Mouse (Mus musculus): Measurements from ENCODE around the gene H3f3a. TPM values are rescaled to one million over a fixed set of nuclear protein-coding genes. Genes with fewer than 3 reads are reported as not detected.
A peak's percentile ranks its signal among the peaks of the same experiment; 100 is the strongest.

The H3f3a gene
- polyA plus RNA-seq, 1 experiment from 2014 or later = 2,589 TPM

DNA sequence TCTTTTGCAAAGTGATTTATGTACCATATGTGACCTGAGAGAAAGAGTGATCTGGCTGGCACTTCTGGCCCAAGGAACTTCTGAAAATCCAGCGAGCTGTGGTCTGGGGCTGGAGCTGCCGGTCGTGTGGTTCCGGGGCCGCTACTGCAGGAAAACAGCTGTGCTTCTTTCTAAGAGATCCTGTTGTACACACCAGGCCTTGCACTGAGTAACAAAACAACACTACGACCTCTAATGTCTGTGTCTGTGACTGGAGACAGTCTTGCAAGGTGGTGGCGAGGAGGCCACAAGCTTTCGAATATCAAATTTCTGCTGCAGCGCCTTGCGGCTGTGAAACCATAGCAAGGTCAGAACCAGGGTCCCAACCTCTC is 36.5 kb downstream of the H3f3a start:
- Histone ChIP-seq H3K4me2 (replicated peaks; ENCODE audit: low read depth, low read length) (peak overlapping the region; percentile 99), H3K27ac (ENCODE audit: low read length) (peak overlapping the region; percentile 97), H3K4me3 (ENCODE audit: low read length) (peak overlapping the region; percentile 70), H3K9ac (replicated peaks; ENCODE audit: low read length) (peak overlapping the region; percentile 84), H3K27me3 (ENCODE audit: insufficient read depth, low read length) (no peaks in the 10 kb centered on the region), H3K4me1 (ENCODE audit: insufficient read depth, low read length) (peaks cover 31% of the 10 kb centered on the region), H3K9me3 (ENCODE audit: low read length) (no peaks in the 10 kb centered on the region), H3K36me3 (ENCODE audit: insufficient read depth, low read length) (no peaks in the 10 kb centered on the region)
- 2% methylated on average over 10 of the region's 10 CpGs for WGBS
- ATAC-seq (ENCODE audit: low FRiP score, low TSS enrichment) = peak; percentile 32; the same call in 1 of the 2 replicates

DNA sequence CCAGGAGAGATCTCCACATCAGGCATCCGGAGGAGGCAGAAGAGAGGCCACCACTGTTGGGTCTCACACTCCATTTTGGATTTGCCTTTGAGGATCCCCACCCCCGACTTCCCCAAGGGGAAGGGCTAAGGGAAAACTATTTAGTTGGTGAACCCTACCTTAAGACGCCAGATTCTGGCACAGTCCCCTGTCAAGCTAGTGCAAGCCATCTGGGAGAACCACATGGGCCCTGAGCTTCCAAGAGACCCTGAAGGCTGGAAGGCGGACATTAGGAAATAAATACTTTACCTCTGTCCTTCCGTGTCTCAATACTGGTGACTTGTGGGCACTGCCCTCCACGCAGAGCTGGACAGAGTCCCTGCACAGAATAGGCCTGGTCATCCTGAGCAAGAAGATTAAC is 37.2 kb downstream of the H3f3a start:
- H3K9me3 ChIP-seq (ENCODE audit: low read length) = no peaks in the 10 kb centered on the region
- no peaks in the 10 kb centered on the region for H3K27me3 ChIP-seq (ENCODE audit: insufficient read depth, low read length)
- H3K27ac ChIP-seq (ENCODE audit: low read length) = peak overlapping the region; percentile 44; the same call in 1 of the 2 replicates
- H3K36me3 ChIP-seq (ENCODE audit: insufficient read depth, low read length) = no peaks in the 10 kb centered on the region
- H3K4me1 ChIP-seq (ENCODE audit: insufficient read depth, low read length) = peaks cover 31% of the 10 kb centered on the region
- H3K9ac ChIP-seq (replicated peaks; ENCODE audit: low read length) = no peak overlapping the region
- no peak overlapping the region for H3K4me3 ChIP-seq (ENCODE audit: low read length)
- 71% methylated on average over 6 of the region's 6 CpGs for WGBS
- H3K4me2 ChIP-seq (replicated peaks; ENCODE audit: low read depth, low read length) = no peak overlapping the region
- no peak for ATAC-seq (ENCODE audit: low FRiP score, low TSS enrichment)

DNA sequence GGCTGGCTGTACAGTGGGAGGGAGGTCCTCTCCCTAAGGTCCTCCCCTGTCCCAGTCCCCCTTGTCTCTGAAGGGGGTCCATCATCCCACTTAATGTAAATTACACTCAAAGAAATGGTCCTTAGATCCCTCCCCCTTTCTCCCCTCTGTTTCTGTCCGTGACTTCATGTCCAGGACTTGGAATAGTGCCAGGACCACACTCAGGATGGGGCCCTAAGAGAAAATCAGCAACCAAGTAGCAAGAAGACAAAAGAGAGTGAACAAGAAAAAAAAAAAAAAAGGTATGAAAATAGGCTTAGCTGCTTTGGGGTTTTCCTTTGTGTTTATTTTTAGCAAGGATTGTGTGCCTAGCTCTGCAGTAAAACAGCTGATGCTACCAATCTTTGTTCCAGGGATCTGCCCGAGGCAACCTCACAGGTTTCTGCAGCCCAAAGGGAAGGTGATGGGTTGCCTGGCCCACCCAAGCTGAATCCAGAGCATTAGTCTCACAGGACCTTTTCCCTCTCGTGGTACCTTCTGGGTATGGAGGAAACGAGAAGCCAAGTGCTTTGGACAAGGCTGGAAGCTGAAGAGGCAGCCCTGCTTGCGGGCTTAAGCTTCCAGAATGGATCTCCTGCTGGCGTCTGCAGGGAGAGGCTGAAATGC is 37.8 kb downstream of the H3f3a start:
- H3K9me3 ChIP-seq (ENCODE audit: low read length) = no peaks in the 10 kb centered on the region
- H3K36me3 ChIP-seq (ENCODE audit: insufficient read depth, low read length) = no peaks in the 10 kb centered on the region
- H3K4me2 ChIP-seq (replicated peaks; ENCODE audit: low read depth, low read length) = no peak overlapping the region
- H3K27ac ChIP-seq (ENCODE audit: low read length) = peak overlapping the region; percentile 44; the same call in 1 of the 2 replicates
- H3K4me1 ChIP-seq (ENCODE audit: insufficient read depth, low read length) = peaks cover 31% of the 10 kb centered on the region
- no peak for ATAC-seq (ENCODE audit: low FRiP score, low TSS enrichment)
- H3K4me3 ChIP-seq (ENCODE audit: low read length) = no peak overlapping the region
- 48% methylated on average over 6 of the region's 6 CpGs for WGBS
- no peak overlapping the region for H3K9ac ChIP-seq (replicated peaks; ENCODE audit: low read length)
- H3K27me3 ChIP-seq (ENCODE audit: insufficient read depth, low read length) = no peaks in the 10 kb centered on the region

DNA sequence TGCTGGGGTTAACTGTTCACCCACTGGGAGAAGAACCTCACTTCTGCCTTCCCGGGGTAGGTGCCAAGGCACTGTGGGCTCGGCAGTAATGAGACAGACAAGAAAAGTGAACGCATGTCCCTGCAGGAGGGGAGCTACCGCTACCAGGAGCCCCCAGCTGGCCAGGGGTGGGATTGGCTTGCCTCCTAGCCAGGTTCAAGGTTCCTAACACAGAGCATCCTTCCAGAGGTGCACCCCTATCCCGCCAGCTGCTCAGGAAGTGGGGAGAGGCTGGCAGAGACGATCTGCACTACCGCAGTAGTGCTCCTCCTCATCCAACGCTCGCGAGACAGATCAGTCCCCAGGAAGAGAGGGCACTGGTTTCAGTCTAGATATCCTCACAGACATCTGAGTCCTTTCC is 38.4 kb downstream of the H3f3a start:
- Histone ChIP-seq H3K27me3 (ENCODE audit: insufficient read depth, low read length) (no peaks in the 10 kb centered on the region), H3K27ac (ENCODE audit: low read length) (no peak overlapping the region), H3K9ac (replicated peaks; ENCODE audit: low read length) (no peak overlapping the region), H3K4me2 (replicated peaks; ENCODE audit: low read depth, low read length) (no peak overlapping the region), H3K4me1 (ENCODE audit: insufficient read depth, low read length) (peaks cover 30% of the 10 kb centered on the region), H3K9me3 (ENCODE audit: low read length) (no peaks in the 10 kb centered on the region), H3K36me3 (ENCODE audit: insufficient read depth, low read length) (no peaks in the 10 kb centered on the region), H3K4me3 (ENCODE audit: low read length) (no peak overlapping the region)
- no peak for ATAC-seq (ENCODE audit: low FRiP score, low TSS enrichment)
- WGBS = 82% methylated on average over 10 of the region's 10 CpGs

DNA sequence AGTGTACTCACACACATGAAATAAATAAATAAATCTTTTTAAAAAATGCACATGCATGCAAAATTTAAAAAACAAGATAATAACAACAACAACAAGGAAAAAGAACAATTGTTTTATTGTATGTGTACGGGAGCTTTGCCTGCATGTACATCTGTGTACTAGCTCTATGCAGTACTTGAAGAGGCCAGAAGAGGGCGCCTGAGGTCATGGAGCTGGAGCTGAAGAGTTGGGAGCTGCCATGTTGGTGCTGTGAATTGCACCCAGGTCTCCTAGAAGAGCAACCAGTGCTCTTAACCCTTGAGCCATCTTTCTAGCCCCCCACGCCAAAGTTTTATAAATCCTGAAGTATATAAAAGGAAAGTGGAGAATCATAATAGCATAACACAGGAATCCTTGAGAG is 39.1 kb downstream of the H3f3a start:
- Histone ChIP-seq H3K4me2 (replicated peaks; ENCODE audit: low read depth, low read length) (no peak overlapping the region), H3K9me3 (ENCODE audit: low read length) (no peaks in the 10 kb centered on the region), H3K4me1 (ENCODE audit: insufficient read depth, low read length) (peaks cover 26% of the 10 kb centered on the region), H3K36me3 (ENCODE audit: insufficient read depth, low read length) (no peaks in the 10 kb centered on the region), H3K4me3 (ENCODE audit: low read length) (no peak overlapping the region), H3K27ac (ENCODE audit: low read length) (no peak overlapping the region), H3K9ac (replicated peaks; ENCODE audit: low read length) (no peak overlapping the region), H3K27me3 (ENCODE audit: insufficient read depth, low read length) (no peaks in the 10 kb centered on the region)
- 68% methylated on average over 3 of the region's 3 CpGs for WGBS
- no peak for ATAC-seq (ENCODE audit: low FRiP score, low TSS enrichment)

DNA sequence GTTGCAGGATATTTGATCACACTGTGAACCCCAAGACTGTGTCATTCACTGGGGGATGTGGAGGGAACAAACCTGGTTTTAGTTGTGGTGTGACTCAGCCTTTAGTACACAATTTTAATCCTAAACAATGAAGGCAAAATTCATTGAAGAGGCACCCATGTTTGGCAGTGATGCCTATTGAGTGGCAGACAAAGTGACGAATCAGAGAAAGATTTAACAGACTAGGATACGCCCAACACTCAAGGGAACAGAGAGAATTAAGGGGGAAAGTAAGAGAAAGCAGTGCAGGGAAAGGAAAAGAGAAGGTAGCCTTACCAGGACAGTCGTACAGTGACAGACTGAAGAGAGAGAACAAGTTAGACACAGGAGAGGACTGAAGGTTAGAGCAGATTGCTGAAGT is 41.5 kb downstream of the H3f3a start:
- Histone ChIP-seq H3K27ac (ENCODE audit: low read length) (no peak overlapping the region), H3K4me1 (ENCODE audit: insufficient read depth, low read length) (peaks cover 30% of the 10 kb centered on the region), H3K9ac (replicated peaks; ENCODE audit: low read length) (no peak overlapping the region), H3K9me3 (ENCODE audit: low read length) (no peaks in the 10 kb centered on the region), H3K4me2 (replicated peaks; ENCODE audit: low read depth, low read length) (no peak overlapping the region), H3K27me3 (ENCODE audit: insufficient read depth, low read length) (no peaks in the 10 kb centered on the region), H3K36me3 (ENCODE audit: insufficient read depth, low read length) (no peaks in the 10 kb centered on the region), H3K4me3 (ENCODE audit: low read length) (no peak overlapping the region)
- WGBS = 91% methylated on average over 3 of the region's 3 CpGs
- no peak for ATAC-seq (ENCODE audit: low FRiP score, low TSS enrichment)

DNA sequence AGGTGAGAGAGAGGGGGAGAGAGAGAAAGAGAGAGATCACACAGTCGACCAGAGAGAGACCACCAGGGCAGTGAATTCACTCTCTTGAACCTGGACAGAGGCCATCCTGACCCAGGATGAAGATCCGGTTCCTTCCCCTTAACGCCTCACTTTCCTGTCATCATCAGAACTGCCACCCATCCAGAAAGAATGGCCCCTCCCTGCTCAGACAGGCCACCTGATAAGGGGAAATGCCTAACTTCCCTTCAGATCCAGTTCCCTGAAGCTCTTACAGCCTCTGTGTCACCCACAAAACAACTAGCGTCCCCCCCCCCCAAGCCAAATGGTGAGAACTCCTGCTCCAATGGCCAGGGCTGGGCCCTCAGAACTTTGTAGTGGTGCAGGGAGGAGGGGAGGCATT is 42.0 kb downstream of the H3f3a start:
- Histone ChIP-seq H3K27ac (ENCODE audit: low read length) (no peak overlapping the region), H3K9ac (replicated peaks; ENCODE audit: low read length) (0 out of 2 replicates have a peak overlapping the region, but pooled peaks have one; percentile 25), H3K4me1 (ENCODE audit: insufficient read depth, low read length) (peaks cover 30% of the 10 kb centered on the region), H3K27me3 (ENCODE audit: insufficient read depth, low read length) (no peaks in the 10 kb centered on the region), H3K9me3 (ENCODE audit: low read length) (no peaks in the 10 kb centered on the region), H3K4me2 (replicated peaks; ENCODE audit: low read depth, low read length) (no peak overlapping the region), H3K4me3 (ENCODE audit: low read length) (no peak overlapping the region), H3K36me3 (ENCODE audit: insufficient read depth, low read length) (no peaks in the 10 kb centered on the region)
- ATAC-seq (ENCODE audit: low FRiP score, low TSS enrichment) = no peak
- WGBS = 50% methylated on average over 4 of the region's 4 CpGs

DNA sequence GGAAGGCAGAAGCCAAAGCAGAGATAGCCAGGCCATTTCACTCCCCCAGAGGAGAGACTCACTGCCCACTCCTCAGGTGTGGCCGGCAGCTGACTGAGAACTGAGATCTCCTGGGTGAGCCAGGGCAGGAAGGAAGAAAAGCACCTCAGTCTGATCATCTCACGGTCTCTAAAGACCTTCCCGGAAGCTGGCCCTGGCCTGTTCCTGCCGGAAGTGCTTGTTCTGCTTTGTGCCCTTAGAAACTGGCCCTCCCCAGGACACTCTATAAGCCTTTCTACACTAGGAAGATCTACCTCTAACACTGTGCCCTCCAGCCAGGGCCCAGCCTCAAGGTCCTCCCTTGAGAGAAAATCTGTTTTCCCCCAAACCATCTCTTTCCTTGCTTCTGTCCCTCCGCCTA is 42.4 kb downstream of the H3f3a start:
- no peak for ATAC-seq (ENCODE audit: low FRiP score, low TSS enrichment)
- H3K9ac ChIP-seq (replicated peaks; ENCODE audit: low read length) = 0 out of 2 replicates have a peak overlapping the region, but pooled peaks have one; percentile 25
- no peaks in the 10 kb centered on the region for H3K27me3 ChIP-seq (ENCODE audit: insufficient read depth, low read length)
- no peak overlapping the region for H3K27ac ChIP-seq (ENCODE audit: low read length)
- no peak overlapping the region for H3K4me2 ChIP-seq (replicated peaks; ENCODE audit: low read depth, low read length)
- H3K4me1 ChIP-seq (ENCODE audit: insufficient read depth, low read length) = peaks cover 26% of the 10 kb centered on the region
- H3K9me3 ChIP-seq (ENCODE audit: low read length) = no peaks in the 10 kb centered on the region
- 56% methylated on average over 5 of the region's 5 CpGs for WGBS
- no peak overlapping the region for H3K4me3 ChIP-seq (ENCODE audit: low read length)
- H3K36me3 ChIP-seq (ENCODE audit: insufficient read depth, low read length) = no peaks in the 10 kb centered on the region

DNA sequence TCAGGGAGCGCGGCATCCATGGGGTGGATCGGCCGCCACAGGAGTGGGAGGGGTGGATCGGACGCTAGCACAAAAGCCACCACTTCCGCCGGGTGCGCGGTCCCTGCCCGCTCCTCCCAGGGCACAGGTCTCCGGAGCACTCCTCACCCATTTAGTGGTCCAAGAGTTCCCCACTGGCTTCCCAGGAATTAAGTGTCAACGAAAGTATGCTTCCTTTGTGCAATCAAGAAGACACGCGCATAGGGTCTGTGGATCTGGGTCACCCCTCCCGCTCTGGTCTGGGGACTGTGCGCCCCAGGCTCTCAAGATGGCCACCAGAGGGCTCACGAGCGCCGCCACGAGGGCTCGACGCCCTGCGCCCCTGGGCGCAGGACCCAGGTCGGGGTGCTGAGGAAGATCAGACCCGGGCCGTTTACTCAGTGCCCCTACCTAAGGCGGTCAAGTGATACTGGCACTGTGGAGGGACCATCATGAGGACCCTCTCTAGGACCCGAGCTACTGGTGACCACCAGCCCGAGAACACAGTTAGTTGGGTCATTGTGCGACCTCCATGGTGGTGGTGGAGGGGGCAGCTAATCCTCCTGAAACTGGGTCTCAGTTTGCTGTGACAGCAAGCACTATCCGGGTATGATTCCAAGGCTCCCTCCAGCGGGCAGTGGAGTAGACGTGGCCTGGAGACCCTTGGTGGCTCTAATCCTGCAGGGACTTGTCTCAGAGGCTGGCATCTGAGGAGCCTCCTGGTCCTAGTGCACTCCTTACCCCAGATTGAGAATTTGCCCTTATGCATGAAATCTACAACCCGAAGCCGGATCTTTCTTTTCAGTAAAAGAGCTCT is 45.2 kb downstream of the H3f3a start:
- H3K4me3 ChIP-seq (ENCODE audit: low read length) = peak overlapping the region; percentile 49
- ATAC-seq (ENCODE audit: low FRiP score, low TSS enrichment) = peak; percentile 86
- no peaks in the 10 kb centered on the region for H3K9me3 ChIP-seq (ENCODE audit: low read length)
- H3K4me1 ChIP-seq (ENCODE audit: insufficient read depth, low read length) = peaks cover 18% of the 10 kb centered on the region
- WGBS = 2% methylated on average over 37 of the region's 37 CpGs
- peak overlapping the region; percentile 86 for H3K4me2 ChIP-seq (replicated peaks; ENCODE audit: low read depth, low read length)
- no peaks in the 10 kb centered on the region for H3K27me3 ChIP-seq (ENCODE audit: insufficient read depth, low read length)
- peak overlapping the region; percentile 65 for H3K9ac ChIP-seq (replicated peaks; ENCODE audit: low read length)
- H3K36me3 ChIP-seq (ENCODE audit: insufficient read depth, low read length) = no peaks in the 10 kb centered on the region
- peak overlapping the region; percentile 76 for H3K27ac ChIP-seq (ENCODE audit: low read length)
